Mouse (Mus musculus): Measurements from ENCODE around the gene Fyco1. TPM values are rescaled to one million over a fixed set of nuclear protein-coding genes. Genes with fewer than 3 reads are reported as not detected.
"Not testable (repeated sequence)": the region's sequence is repeated elsewhere in the genome, so short reads cannot be mapped to it uniquely, and the experiment has no call there.

Fyco1 gene
- polyA plus RNA-seq, 1 experiment from 2014 or later = 12.8 TPM

- WGBS = 81% methylated on average over 4 of the region's 4 CpGs
Observed at GRCm38 (mm10) chr9:123754333-123754732, 97.4 kb downstream of the Fyco1 start.

GRCm38 (mm10) chr9:123749687-123750086, 102.0 kb downstream of the Fyco1 start:
- ATAC-seq (replicated peaks; ENCODE audit: low FRiP score, low TSS enrichment, low read depth); H3K9me3 ChIP-seq (ENCODE audit: control insufficient read depth, low read length); DNase-seq (ENCODE audit: low spot score); H3K36me3 ChIP-seq (ENCODE audit: control insufficient read depth, insufficient read depth, low read length); H3K27ac ChIP-seq (ENCODE audit: low read depth); H3K9ac ChIP-seq (ENCODE audit: low read length); H3K4me3 ChIP-seq (ENCODE audit: low read depth, low read length); H3K27me3 ChIP-seq (replicated peaks; ENCODE audit: control insufficient read depth, insufficient read depth, low read length); H3K4me1 ChIP-seq (replicated peaks; ENCODE audit: control insufficient read depth, insufficient read depth, low read length); H3K4me2 ChIP-seq (ENCODE audit: low read length): not testable (repeated sequence)
- WGBS = 90% methylated on average over 7 of the region's 8 CpGs

More at GRCm38 (mm10) chr9:123754333-123754732, 97.4 kb downstream of the Fyco1 start:
- Histone ChIP-seq H3K4me3 (ENCODE audit: low read depth, low read length) (no peak overlapping the region), H3K36me3 (ENCODE audit: control insufficient read depth, insufficient read depth, low read length) (no peaks in the 10 kb centered on the region), H3K27me3 (replicated peaks; ENCODE audit: control insufficient read depth, insufficient read depth, low read length) (no peaks in the 10 kb centered on the region), H3K9ac (ENCODE audit: low read length) (no peak overlapping the region), H3K4me2 (ENCODE audit: low read length) (no peak overlapping the region), H3K9me3 (ENCODE audit: control insufficient read depth, low read length) (no peaks in the 10 kb centered on the region), H3K27ac (ENCODE audit: low read depth) (no peak overlapping the region), H3K4me1 (replicated peaks; ENCODE audit: control insufficient read depth, insufficient read depth, low read length) (no peaks in the 10 kb centered on the region)
- no peak for DNase-seq (ENCODE audit: low spot score)
- ATAC-seq (replicated peaks; ENCODE audit: low FRiP score, low TSS enrichment, low read depth) = no peak

- ATAC-seq (replicated peaks; ENCODE audit: low FRiP score, low TSS enrichment, low read depth) = no peak
- no peak for DNase-seq (ENCODE audit: low spot score)
- WGBS = 82% methylated on average over 4 of the region's 4 CpGs
- H3K27me3 ChIP-seq (replicated peaks; ENCODE audit: control insufficient read depth, insufficient read depth, low read length) = no peaks in the 10 kb centered on the region
- H3K4me2 ChIP-seq (ENCODE audit: low read length) = no peak overlapping the region
- no peaks in the 10 kb centered on the region for H3K36me3 ChIP-seq (ENCODE audit: control insufficient read depth, insufficient read depth, low read length)
- H3K27ac ChIP-seq (ENCODE audit: low read depth) = no peak overlapping the region
- H3K9me3 ChIP-seq (ENCODE audit: control insufficient read depth, low read length) = no peaks in the 10 kb centered on the region
- H3K9ac ChIP-seq (ENCODE audit: low read length) = no peak overlapping the region
- no peaks in the 10 kb centered on the region for H3K4me1 ChIP-seq (replicated peaks; ENCODE audit: control insufficient read depth, insufficient read depth, low read length)
- no peak overlapping the region for H3K4me3 ChIP-seq (ENCODE audit: low read depth, low read length)
Observed at GRCm38 (mm10) chr9:123740799-123741198, 110.9 kb downstream of the Fyco1 start.

Other genes starting within 250 kb of the Fyco1 start
- 0.35 and 0.50 TPM in 2 replicates for gene Slc6a20b, start 219.3 kb downstream of the Fyco1 start, polyA plus RNA-seq (2014; fragmentation: Nextera tagmentation; extraction: Ambion mirVana)
- gene Ccr9, start 173.5 kb downstream of the Fyco1 start, polyA plus RNA-seq (2014; fragmentation: Nextera tagmentation; extraction: Ambion mirVana) = 0.41 and 0.55 TPM in 2 replicates
- 3.3 and 3.6 TPM in 2 replicates for gene Slc6a20a, start 173.0 kb downstream of the Fyco1 start, polyA plus RNA-seq (2014; fragmentation: Nextera tagmentation; extraction: Ambion mirVana)
- 43.2 and 51.0 TPM in 2 replicates for gene Lztfl1, start 134.2 kb downstream of the Fyco1 start, polyA plus RNA-seq (2014; fragmentation: Nextera tagmentation; extraction: Ambion mirVana)
- 1.3 and 1.9 TPM in 2 replicates for gene Cxcr6, start 45.4 kb downstream of the Fyco1 start, polyA plus RNA-seq (2014; fragmentation: Nextera tagmentation; extraction: Ambion mirVana)
- gene Xcr1, start 10.1 kb upstream of the Fyco1 start, polyA plus RNA-seq (2014; fragmentation: Nextera tagmentation; extraction: Ambion mirVana) = 0.04 and 0.05 TPM in 2 replicates
- gene Ccr1, start 116.8 kb upstream of the Fyco1 start, polyA plus RNA-seq (2014; fragmentation: Nextera tagmentation; extraction: Ambion mirVana) = 3.0 and 3.8 TPM in 2 replicates
- gene Ccr1l1, start 126.5 kb upstream of the Fyco1 start, polyA plus RNA-seq (2014; fragmentation: Nextera tagmentation; extraction: Ambion mirVana) = not detected in 2 replicates
- 0.08 TPM in 1 of 2 replicates, not detected in the other for gene Ccr3, start 170.1 kb upstream of the Fyco1 start, polyA plus RNA-seq (2014; fragmentation: Nextera tagmentation; extraction: Ambion mirVana)